Mouse (Mus musculus) adrenal gland, adult (tissue): ENCODE measurements around the gene Inf2.

ENCODE experiments used
- DNase-seq, 2 experiments: peaks; one replicate each; pipeline ENCODE4 v3.0.0; 2022 to 2023; ENCODE audit warnings: low spot score in 1 of 2; ENCODE audit not compliant: inconsistent age in 2 of 2

The Inf2 gene

GRCm38 (mm10) chr12:112620354-112621061 lies 31.9 kb downstream of the Inf2 start:
- DNase-seq = peak in 1 of 2 experiments; percentile 60

- DNase-seq = no peak
These were observed 33.3 kb downstream of the Inf2 start for GRCm38 (mm10) chr12:112621900-112622299.

GRCm38 (mm10) chr12:112623742-112624141 lies 35.2 kb downstream of the Inf2 start:
- peak; percentile 60 to 87 for DNase-seq

GRCm38 (mm10) chr12:112625700-112626099 lies 37.1 kb downstream of the Inf2 start:
- DNase-seq = no peak

- no peak for DNase-seq
These were observed 37.9 kb downstream of the Inf2 start for GRCm38 (mm10) chr12:112626455-112626854.

- no peak for DNase-seq
These were observed 38.7 kb downstream of the Inf2 start for GRCm38 (mm10) chr12:112627097-112627881.

- peak in 1 of 2 experiments; percentile 70 for DNase-seq
These were observed 39.6 kb downstream of the Inf2 start for GRCm38 (mm10) chr12:112628197-112628596.

GRCm38 (mm10) chr12:112628928-112629721 lies 40.5 kb downstream of the Inf2 start:
- DNase-seq = peak; percentile 88 to 95

- no peak for DNase-seq
These were observed 41.4 kb downstream of the Inf2 start for GRCm38 (mm10) chr12:112630029-112630428.

GRCm38 (mm10) chr12:112630796-112631195 lies 42.2 kb downstream of the Inf2 start:
- DNase-seq = peak in 1 of 2 experiments; percentile 45

GRCm38 (mm10) chr12:112631472-112631871 lies 42.9 kb downstream of the Inf2 start:
- DNase-seq = no peak

- no peak for DNase-seq
These were observed 43.6 kb downstream of the Inf2 start for GRCm38 (mm10) chr12:112632084-112632777.

GRCm38 (mm10) chr12:112632907-112633306 lies 44.3 kb downstream of the Inf2 start:
- no peak for DNase-seq

GRCm38 (mm10) chr12:112633686-112634085 lies 45.1 kb downstream of the Inf2 start:
- no peak for DNase-seq

- no peak for DNase-seq
These were observed 50.9 kb downstream of the Inf2 start for GRCm38 (mm10) chr12:112639526-112639925.

GRCm38 (mm10) chr12:112643126-112643525 lies 54.5 kb downstream of the Inf2 start:
- peak in 1 of 2 experiments; percentile 44 for DNase-seq

- DNase-seq = peak; percentile 99 to 100
These were observed 55.7 kb downstream of the Inf2 start, which contains the start of gene Siva1 for GRCm38 (mm10) chr12:112644180-112644854. Gene Siva1, plus strand, starts transcription at chr12:112644679.

GRCm38 (mm10) chr12:112644855-112645506 lies 56.4 kb downstream of the Inf2 start:
- no peak for DNase-seq

GRCm38 (mm10) chr12:112646139-112646538 lies 57.6 kb downstream of the Inf2 start:
- DNase-seq = no peak

- no peak for DNase-seq
These were observed 59.5 kb downstream of the Inf2 start for GRCm38 (mm10) chr12:112648081-112648480.
